Mouse (Mus musculus) cerebellum, adult 11-12 months (tissue): ENCODE measurements around the gene Mtr.

ENCODE experiments used
- DNase-seq: peaks from one replicate; pipeline ENCODE4 v3.0.0; 2022

The Mtr gene

GRCm38 (mm10) chr13:12257391-12258380 lies at the start of gene Mtr:
Gene Mtr, minus strand, starts transcription at chr13:12258113.
- peak; percentile 96 for DNase-seq

GRCm38 (mm10) chr13:12307286-12307685 lies 49.4 kb upstream of the Mtr start:
- no peak for DNase-seq

GRCm38 (mm10) chr13:12305540-12305939 lies 47.6 kb upstream of the Mtr start:
- DNase-seq: no peak

- no peak for DNase-seq
These were observed 47.1 kb upstream of the Mtr start for GRCm38 (mm10) chr13:12304991-12305390.

GRCm38 (mm10) chr13:12297777-12298176 lies 39.9 kb upstream of the Mtr start:
- no peak for DNase-seq

GRCm38 (mm10) chr13:12296701-12297100 lies 38.8 kb upstream of the Mtr start:
- no peak for DNase-seq

GRCm38 (mm10) chr13:12293810-12294209 lies 35.9 kb upstream of the Mtr start:
- DNase-seq: no peak

- DNase-seq: no peak
These were observed 32.8 kb upstream of the Mtr start for GRCm38 (mm10) chr13:12290700-12291099.

- DNase-seq: no peak
These were observed 26.6 kb upstream of the Mtr start for GRCm38 (mm10) chr13:12284528-12284927.

- DNase-seq: no peak
These were observed 25.9 kb upstream of the Mtr start for GRCm38 (mm10) chr13:12283826-12284225.

GRCm38 (mm10) chr13:12274721-12275120 lies 16.8 kb upstream of the Mtr start:
- no peak for DNase-seq

GRCm38 (mm10) chr13:12274220-12274619 lies 16.3 kb upstream of the Mtr start:
- no peak for DNase-seq

- no peak for DNase-seq
These were observed 15.0 kb upstream of the Mtr start for GRCm38 (mm10) chr13:12272953-12273352.

GRCm38 (mm10) chr13:12267971-12268370 lies 10.1 kb upstream of the Mtr start:
- no peak for DNase-seq

GRCm38 (mm10) chr13:12267097-12267496 lies 9.2 kb upstream of the Mtr start:
- DNase-seq: no peak

GRCm38 (mm10) chr13:12263996-12264395 lies 6.1 kb upstream of the Mtr start:
- no peak for DNase-seq

GRCm38 (mm10) chr13:12261505-12261904 lies 3.6 kb upstream of the Mtr start:
- no peak for DNase-seq

- DNase-seq: no peak
These were observed 982 bp downstream of the Mtr start for GRCm38 (mm10) chr13:12256871-12257390.

GRCm38 (mm10) chr13:12255911-12256705 lies 1.8 kb downstream of the Mtr start:
- no peak for DNase-seq

- DNase-seq: no peak
These were observed 7.4 kb downstream of the Mtr start for GRCm38 (mm10) chr13:12250496-12250895.

GRCm38 (mm10) chr13:12249195-12249898 lies 8.6 kb downstream of the Mtr start:
- no peak for DNase-seq

- DNase-seq: no peak
These were observed 12.0 kb downstream of the Mtr start for GRCm38 (mm10) chr13:12245938-12246337.

- no peak for DNase-seq
These were observed 13.9 kb downstream of the Mtr start for GRCm38 (mm10) chr13:12243991-12244390.
